Mouse (Mus musculus) left cerebral cortex, adult 11 months (tissue): ENCODE data around the gene Cry1.

Source experiments
- DNase-seq: peaks from one replicate; pipeline ENCODE4 v3.0.0; 2022; ENCODE audit warnings: low spot score

Cry1 gene

GRCm38 (mm10) chr10:85161745-85162351 lies 23.0 kb downstream of the Cry1 start:
- peak; percentile 48 for DNase-seq

GRCm38 (mm10) chr10:85159989-85160619 lies 24.8 kb downstream of the Cry1 start:
- no peak for DNase-seq

DNA sequence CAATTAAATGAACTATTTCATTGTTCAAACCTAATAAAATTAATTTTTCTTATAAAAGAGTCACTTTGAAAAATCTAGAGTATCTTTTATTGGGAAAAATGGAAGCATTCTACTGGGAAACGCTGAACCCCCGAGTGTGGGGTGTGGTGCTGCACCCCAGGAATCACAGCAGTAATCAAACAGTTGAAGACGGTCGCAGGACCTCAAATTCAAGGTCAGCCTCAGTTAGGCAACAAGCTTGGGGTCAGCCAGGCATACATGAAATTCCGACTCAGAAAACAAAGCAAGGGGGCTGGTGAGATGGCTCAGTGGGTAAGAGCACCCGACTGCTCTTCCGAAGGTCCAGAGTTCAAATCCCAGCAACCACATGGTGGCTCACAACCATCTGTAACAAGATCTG lies 27.4 kb downstream of the Cry1 start:
- DNase-seq: no peak

GRCm38 (mm10) chr10:85154195-85154594 lies 30.7 kb downstream of the Cry1 start:
- peak; percentile 33 for DNase-seq

DNA sequence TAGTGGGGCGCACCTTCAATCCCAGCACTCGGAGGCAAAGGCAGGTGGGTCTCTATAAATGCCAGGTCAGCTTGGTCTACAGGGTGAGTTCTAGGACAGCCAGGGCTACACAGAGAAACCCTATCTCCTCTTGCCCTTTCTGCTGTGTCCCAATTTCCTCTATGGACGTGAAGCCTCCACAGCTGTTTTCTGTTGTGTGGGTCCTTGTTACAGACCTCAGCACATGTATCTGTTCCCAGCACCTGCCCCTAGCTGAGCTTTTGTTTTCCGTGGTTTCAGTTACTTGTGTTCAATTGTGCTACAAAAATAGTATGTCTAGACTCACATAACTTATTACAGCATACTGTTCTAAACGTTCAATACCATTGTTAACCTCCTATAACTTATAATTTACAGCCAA lies 35.6 kb downstream of the Cry1 start:
- DNase-seq: no peak

- no peak for DNase-seq
Observed at GRCm38 (mm10) chr10:85146282-85146681, 38.6 kb downstream of the Cry1 start.

GRCm38 (mm10) chr10:85141465-85141864 lies 43.4 kb downstream of the Cry1 start:
- DNase-seq: no peak

DNA sequence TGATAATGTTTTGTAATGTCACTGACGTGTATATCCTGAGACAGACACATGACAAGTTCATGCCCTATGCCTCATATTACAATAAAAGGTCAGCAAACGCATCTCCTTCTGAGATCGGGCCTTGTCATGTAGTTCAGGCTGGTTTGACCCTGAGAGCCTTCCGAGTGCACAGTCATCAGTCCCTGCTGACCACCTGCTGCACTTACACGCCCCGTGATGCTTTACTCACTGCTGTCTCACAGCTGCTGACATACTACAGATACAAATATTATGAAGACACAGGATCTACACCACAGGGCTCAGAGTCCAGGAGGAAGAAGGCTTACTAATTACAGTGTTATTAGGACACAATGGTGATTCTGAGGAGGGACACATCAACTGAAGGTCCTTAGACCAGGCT lies 48.3 kb downstream of the Cry1 start:
- no peak for DNase-seq

- DNase-seq: no peak
Observed at GRCm38 (mm10) chr10:85128453-85128852, 56.4 kb downstream of the Cry1 start.

DNA sequence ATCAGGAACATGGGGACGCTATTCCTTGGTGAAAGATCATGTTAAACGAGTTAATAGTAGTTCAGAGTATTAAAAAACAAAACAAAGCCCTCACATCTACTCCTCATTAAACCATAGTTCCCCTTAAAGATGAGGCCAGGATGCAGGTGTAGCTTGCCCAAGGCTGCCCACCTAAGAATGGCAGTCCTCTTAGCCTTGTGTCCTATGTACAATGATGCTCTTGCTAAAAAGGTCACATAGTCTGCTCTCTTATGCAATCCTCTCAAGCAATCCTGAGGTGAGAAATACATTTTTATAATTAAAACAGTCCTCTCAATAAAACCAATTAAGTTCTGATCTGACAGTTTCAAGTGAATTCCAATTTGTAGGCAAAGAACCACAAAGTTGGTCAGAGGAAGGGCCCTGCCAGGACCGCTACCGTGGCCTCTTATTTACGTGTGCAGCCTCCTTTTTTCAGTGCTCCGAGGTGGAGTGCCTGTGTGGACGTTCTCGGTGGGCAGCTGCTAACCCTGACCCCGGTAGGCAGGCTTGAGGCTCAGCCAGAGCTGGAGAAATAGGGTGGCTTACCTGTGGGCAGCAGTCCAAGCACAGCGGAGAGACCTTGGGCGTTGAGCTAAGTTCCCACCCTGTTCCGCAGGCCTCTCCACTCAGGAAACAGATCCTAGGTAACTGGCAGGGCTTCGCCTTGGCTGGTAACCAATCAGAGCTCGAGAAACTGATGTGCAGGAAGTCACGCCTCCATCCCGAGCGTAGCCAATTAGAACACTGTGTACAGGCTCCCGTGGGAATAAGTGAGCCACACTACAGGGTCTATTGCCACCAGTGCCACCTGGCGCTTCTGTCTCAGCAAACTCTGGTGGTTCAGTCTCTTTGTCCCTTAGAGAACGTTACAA lies 57.2 kb downstream of the Cry1 start, which contains the start of gene Mterf2:
Gene Mterf2 (minus strand): TSS at position 633 of the 893 bp plus-strand sequence.
- DNase-seq: peak; percentile 98

- DNase-seq: no peak
Observed at GRCm38 (mm10) chr10:85125184-85125583, 59.7 kb downstream of the Cry1 start.

- DNase-seq: no peak
Observed at GRCm38 (mm10) chr10:85114409-85114808, 70.5 kb downstream of the Cry1 start.

- DNase-seq: no peak
Observed at GRCm38 (mm10) chr10:85103085-85103885, 81.6 kb downstream of the Cry1 start.

GRCm38 (mm10) chr10:85102247-85103084 lies 82.4 kb downstream of the Cry1 start, which contains the start of the genes Fhl4 and Tmem263:
Gene Fhl4, minus strand, starts transcription at chr10:85102495.
Gene Tmem263, plus strand, starts transcription at chr10:85102627.
- DNase-seq: peak; percentile 42

DNA sequence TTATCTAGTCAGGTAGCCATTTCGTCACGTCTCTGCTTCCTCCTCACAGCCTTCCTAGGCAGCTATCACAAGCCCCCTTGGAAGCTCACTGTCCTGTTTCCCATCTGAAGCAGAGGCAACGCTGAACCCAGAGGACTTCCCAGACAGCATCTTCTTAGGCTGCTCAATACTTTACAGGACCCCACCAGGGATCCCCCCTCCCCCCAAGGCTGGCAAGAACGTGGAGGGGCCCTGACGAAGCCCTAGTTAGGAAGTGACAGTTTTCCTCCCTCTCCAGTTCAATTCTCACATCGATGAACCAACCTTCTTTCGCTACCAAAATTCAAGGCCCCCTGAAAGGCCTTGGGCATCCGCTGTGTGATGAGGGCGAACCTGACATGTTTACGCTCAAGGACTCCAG lies 83.0 kb downstream of the Cry1 start:
- no peak for DNase-seq
